Mouse (Mus musculus) stomach, postnatal 0 days (tissue): Measurements from ENCODE around the gene Stard3. TPM values are rescaled to one million over a fixed set of nuclear protein-coding genes. Genes with fewer than 3 reads are reported as not detected.
"Not testable (repeated sequence)": the region's sequence is repeated elsewhere in the genome, so short reads cannot be mapped to it uniquely, and the experiment has no call there.

Experiments used
- ATAC-seq: fragments of 200-750 bp; cut with Nextera tagmentation; 2 replicates; pipeline ENCODE4 v1.8.0; 2017; ENCODE audit not compliant: low FRiP score, low TSS enrichment
- DNase-seq: peaks from one replicate; pipeline ENCODE4 v3.0.0-alpha.2; 2016; ENCODE audit warnings: low spot score
- H3K27ac ChIP-seq: fragments of 300-500 bp; sonication (generic); replicated peaks from 2 replicates; pipeline ENCODE4 v1.5.1; 2014; ENCODE audit warnings: mild to moderate bottlenecking, control low read depth
- H3K27me3 ChIP-seq: fragments of 300-500 bp; sonication (generic); 2 replicates; pipeline ENCODE4 v1.6.1; 2014; ENCODE audit warnings: low read length; ENCODE audit not compliant: control insufficient read depth, insufficient read depth
- H3K36me3 ChIP-seq: fragments of 300-500 bp; sonication (generic); 2 replicates; pipeline ENCODE4 v1.6.1; 2014; ENCODE audit warnings: low read length, mixed read lengths; ENCODE audit not compliant: control insufficient read depth, insufficient read depth
- H3K4me1 ChIP-seq: fragments of 300-500 bp; sonication (generic); replicated peaks from 2 replicates; pipeline ENCODE4 v1.6.1; 2014; ENCODE audit warnings: antibody characterized with exemption; ENCODE audit not compliant: control insufficient read depth, insufficient read depth
- H3K4me2 ChIP-seq: fragments of 300-500 bp; sonication (generic); replicated peaks from 2 replicates; pipeline ENCODE4 v1.6.1; 2014; ENCODE audit warnings: low read depth, mild to moderate bottlenecking, control low read depth, moderate library complexity
- H3K4me3 ChIP-seq: fragments of 300-500 bp; sonication (generic); 2 replicates; pipeline ENCODE4 v1.5.1; 2014; ENCODE audit warnings: low read depth, low read length, control low read depth
- H3K9ac ChIP-seq: fragments of 300-500 bp; sonication (generic); 2 replicates; pipeline ENCODE4 v1.6.1; 2014; ENCODE audit warnings: mild to moderate bottlenecking, low read length, control low read depth, mixed read lengths
- H3K9me3 ChIP-seq: fragments of 300-500 bp; sonication (generic); 2 replicates; pipeline ENCODE4 v1.6.1; 2016; ENCODE audit warnings: low read length; ENCODE audit not compliant: control insufficient read depth
- CTCF ChIP-seq: IDR thresholded peaks from 2 replicates; pipeline ENCODE4 v1.5.1; 2016; ENCODE audit warnings: antibody characterized with exemption, low read depth, mild to moderate bottlenecking, moderate library complexity
- EP300 ChIP-seq: optimal IDR thresholded peaks from 2 replicates; pipeline ENCODE3; 2016; ENCODE audit warnings: antibody characterized with exemption
- WGBS: fragments of 180-500 bp; shearing (Covaris S2); extraction: QIAGEN DNeasy Blood & Tissue Kit; methylation state at CpG from one replicate; pipeline ENCODE4 v1.1.7; 2014; 5-methylcytosine and 5-hydroxymethylcytosine counted together
- polyA plus RNA-seq: library from polyadenylated mRNA; unstranded; fragments of >200 nt; fragmentation: Nextera tagmentation; extraction: Ambion mirVana; gene quantifications from 2 replicates; pipeline ENCODE4 v1.2.1, GENCODE M21; 2015

The Stard3 gene
- polyA plus RNA-seq, 1 experiment from 2014 or later: 24.9 TPM

DNA sequence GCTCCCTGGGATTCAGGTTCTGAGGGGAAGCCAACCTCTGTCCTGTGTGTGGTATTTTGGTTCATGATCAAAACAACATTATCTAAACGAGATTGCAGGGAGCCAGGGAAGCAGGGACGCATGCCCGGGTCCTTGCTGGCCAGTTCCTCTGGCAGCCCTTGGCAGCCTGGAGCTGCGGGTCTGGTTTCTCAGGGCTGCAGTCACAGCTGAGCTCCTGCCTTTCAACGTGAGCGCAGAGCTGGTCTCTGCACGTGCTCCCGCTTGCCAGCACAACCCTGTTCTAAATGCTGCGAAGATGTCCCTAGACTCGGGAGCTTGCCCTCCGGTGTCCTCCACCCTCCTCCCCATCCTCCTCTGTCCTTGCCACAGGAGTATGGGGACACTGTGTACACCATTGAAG, 19.6 kb downstream of the Stard3 start:
- DNase-seq (no peak), ATAC-seq (no peak)
- Histone ChIP-seq H3K4me1 (no peaks in the 10 kb centered on the region), H3K4me2 (no peak overlapping the region), H3K27me3 (no peaks in the 10 kb centered on the region), H3K9ac (no peak overlapping the region), H3K27ac (no peak overlapping the region), H3K9me3 (no peaks in the 10 kb centered on the region), H3K4me3 (no peak overlapping the region), H3K36me3 (peaks cover 14% of the 10 kb centered on the region; the same call in 1 of the 2 replicates)
- 77% methylated on average over 11 of the region's 11 CpGs for WGBS
- no peak for TF ChIP-seq EP300
- no peak for TF ChIP-seq CTCF

DNA sequence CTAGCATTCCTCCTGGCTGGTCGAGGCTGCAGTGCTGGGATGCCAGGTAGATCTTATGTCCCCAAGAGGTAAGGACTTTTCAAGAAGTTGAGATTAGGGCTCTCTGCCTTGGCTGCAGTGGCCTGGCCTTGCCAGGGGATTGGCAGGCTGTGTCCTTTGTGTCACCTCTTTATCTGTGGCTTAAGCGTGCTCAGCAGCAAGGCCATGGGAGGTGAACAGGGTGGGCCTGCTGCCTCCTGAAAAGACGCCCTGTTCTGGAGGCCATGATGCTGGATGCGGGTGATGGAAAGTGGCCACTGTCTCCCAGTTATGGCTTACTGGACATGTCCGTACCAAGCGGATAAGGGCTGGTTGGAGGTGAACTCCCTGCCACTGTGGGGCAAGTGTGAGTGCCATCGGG, 21.2 kb downstream of the Stard3 start:
- H3K4me2 ChIP-seq: no peak overlapping the region
- H3K9ac ChIP-seq: no peak overlapping the region
- 80% methylated on average over 7 of the region's 7 CpGs for WGBS
- H3K4me1 ChIP-seq: no peaks in the 10 kb centered on the region
- TF ChIP-seq EP300 (no peak), CTCF (no peak)
- peaks cover 14% of the 10 kb centered on the region; the same call in 1 of the 2 replicates for H3K36me3 ChIP-seq
- ATAC-seq (no peak), DNase-seq (no peak)
- no peaks in the 10 kb centered on the region for H3K27me3 ChIP-seq
- H3K27ac ChIP-seq: no peak overlapping the region
- no peak overlapping the region for H3K4me3 ChIP-seq
- H3K9me3 ChIP-seq: no peaks in the 10 kb centered on the region

DNA sequence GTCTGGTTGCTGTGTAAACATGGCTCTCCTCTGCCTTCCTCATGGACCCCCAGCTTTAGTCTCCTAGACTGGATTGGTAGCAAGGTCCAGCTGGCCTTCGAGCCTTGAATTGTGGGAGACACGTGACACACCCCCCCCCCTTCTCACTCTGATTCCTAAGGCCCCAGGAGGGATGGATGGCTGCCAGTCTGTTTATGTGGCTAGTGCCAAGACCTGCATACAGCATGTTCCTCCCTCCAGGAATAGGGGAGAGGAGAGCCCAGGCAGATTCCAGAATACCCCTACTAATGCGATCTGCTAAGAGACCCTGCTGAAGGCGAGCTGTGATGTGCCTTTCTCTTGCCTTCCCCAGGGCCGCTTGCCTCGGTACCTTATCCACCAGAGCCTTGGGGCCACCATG, 21.9 kb downstream of the Stard3 start:
- no peak for ATAC-seq
- Histone ChIP-seq H3K9ac (no peak overlapping the region), H3K27me3 (no peaks in the 10 kb centered on the region), H3K4me1 (no peaks in the 10 kb centered on the region), H3K27ac (no peak overlapping the region), H3K36me3 (peaks cover 14% of the 10 kb centered on the region; the same call in 1 of the 2 replicates), H3K4me2 (no peak overlapping the region), H3K9me3 (no peaks in the 10 kb centered on the region), H3K4me3 (no peak overlapping the region)
- 78% methylated on average over 6 of the region's 6 CpGs for WGBS
- no peak for DNase-seq
- TF ChIP-seq EP300 (no peak), CTCF (no peak)

DNA sequence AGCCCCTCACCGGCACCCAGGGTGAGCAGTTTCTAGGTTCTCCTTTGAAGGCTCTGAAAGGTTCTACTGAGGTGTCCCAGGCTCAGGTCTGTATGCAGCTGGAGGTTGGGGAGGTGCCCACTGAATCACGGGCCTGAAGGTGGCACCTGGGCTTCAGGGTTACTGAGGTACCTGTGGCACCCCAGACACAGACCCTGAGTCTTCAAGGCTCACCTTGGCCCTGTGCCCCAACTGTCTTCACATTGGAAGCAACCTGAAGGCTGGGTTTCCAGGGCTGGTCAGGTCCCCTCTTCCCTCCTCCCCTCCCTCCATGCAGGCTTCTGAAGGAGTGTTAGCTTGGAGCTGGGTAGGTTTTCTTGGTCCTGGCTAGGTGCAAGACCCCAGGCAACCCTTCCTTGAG, 23.5 kb downstream of the Stard3 start:
- Histone ChIP-seq H3K4me1 (no peaks in the 10 kb centered on the region), H3K9ac (no peak overlapping the region), H3K4me2 (no peak overlapping the region), H3K4me3 (no peak overlapping the region), H3K27ac (no peak overlapping the region), H3K27me3 (no peaks in the 10 kb centered on the region; the same call in 1 of the 2 replicates), H3K36me3 (peaks cover 14% of the 10 kb centered on the region; the same call in 1 of the 2 replicates), H3K9me3 (no peaks in the 10 kb centered on the region)
- DNase-seq (no peak), ATAC-seq (no peak)
- TF ChIP-seq EP300 (no peak), CTCF (no peak)
- 90% methylated on average over 2 of the region's 2 CpGs for WGBS

DNA sequence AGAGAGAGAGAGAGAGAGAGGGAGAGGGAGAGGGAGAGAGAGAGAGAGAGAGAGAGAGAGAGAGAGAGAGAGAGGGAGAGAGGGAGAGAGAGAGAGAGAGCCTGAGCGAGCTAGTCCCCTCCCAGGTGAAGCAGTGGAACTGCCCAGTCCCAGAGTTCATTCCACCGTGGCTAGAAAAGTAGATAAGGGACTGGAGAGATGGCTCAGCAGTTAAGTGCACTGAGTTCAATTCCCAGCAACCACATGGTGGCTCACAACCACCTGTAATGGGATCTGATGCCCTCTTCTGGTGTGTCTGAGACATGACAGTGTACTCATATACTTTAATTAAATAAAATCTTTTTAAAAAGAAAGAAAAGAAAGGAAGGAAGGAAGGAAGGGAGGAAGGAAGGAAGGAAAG, 24.2 kb downstream of the Stard3 start:
- peak; percentile 25; the same call in 1 of the 2 replicates for TF ChIP-seq CTCF
- H3K9ac ChIP-seq: not testable (repeated sequence)

DNA sequence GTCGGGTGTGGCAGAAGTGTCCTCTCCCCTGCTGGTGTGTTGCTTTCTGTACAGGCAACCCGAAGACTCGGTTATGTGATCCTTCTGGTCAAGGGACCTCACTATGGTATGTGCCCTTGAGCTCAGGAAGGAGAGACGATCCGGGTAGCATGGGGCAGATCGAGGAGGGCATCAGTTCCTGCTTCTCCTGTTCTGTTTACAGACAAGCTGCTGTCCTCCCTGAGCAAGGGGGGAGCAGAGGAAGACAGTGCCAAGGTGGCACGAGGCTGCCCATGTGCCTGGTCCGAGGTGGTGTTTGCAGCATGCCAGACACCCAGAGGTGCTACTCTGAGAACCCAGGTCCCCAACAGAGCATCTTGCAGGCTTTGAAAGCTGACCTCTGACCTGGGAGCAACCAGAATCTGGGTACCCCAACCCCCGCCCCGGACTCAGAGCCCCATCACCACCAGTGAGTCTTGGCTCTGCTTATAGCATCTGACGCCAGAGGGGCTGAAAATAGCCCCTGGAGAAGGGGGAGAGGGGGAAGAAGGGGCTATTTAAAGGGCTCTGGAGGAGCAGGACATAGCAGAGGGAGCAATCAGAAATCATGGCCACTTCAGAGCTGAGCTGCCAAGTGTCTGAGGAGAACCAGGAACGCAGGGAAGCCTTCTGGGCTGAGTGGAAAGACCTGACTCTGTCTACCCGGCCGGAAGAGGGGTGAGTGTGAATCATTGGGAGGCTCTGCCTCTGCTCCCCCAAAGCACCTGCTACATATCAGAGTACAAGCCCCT, 25.3 kb downstream of the Stard3 start, which contains the start of gene Tcap:
Gene Tcap (plus strand): TSS at position 551 of the 770 bp plus-strand sequence.
- Histone ChIP-seq H3K9me3 (no peaks in the 10 kb centered on the region), H3K4me3 (no peak within 1 kb of the TSS), H3K4me2 (no peak within 1 kb of the TSS), H3K27me3 (peaks cover 4% of the 10 kb centered on the region; the same call in 1 of the 2 replicates), H3K4me1 (no peaks in the 10 kb centered on the region), H3K9ac (no peak within 1 kb of the TSS), H3K36me3 (peaks cover 6% of the 10 kb centered on the region; the same call in 1 of the 2 replicates), H3K27ac (no peak within 1 kb of the TSS)
- DNase-seq (no peak), ATAC-seq (no peak)
- 56% methylated on average over 14 of the region's 14 CpGs for WGBS
- no peak for TF ChIP-seq CTCF
- TF ChIP-seq EP300: no peak

More for the DNA sequence above, 24.2 kb downstream of the Stard3 start:
- H3K9me3 ChIP-seq, H3K4me1 ChIP-seq, DNase-seq, ATAC-seq, H3K4me3 ChIP-seq, H3K27me3 ChIP-seq, H3K4me2 ChIP-seq, H3K27ac ChIP-seq: not testable (repeated sequence)
- H3K36me3 ChIP-seq: peaks cover 14% of the 10 kb centered on the region; the same call in 1 of the 2 replicates
- WGBS: 15% methylated on average over 2 of the region's 2 CpGs
